Mouse (Mus musculus): ENCODE results near the gene Gmppa. TPM values are rescaled to one million over a fixed set of nuclear protein-coding genes. Genes with fewer than 3 reads are reported as not detected.

Gene Gmppa
- 10 to 100 TPM; 65.0 to 69.4 TPM for total RNA-seq (2021)
- long read RNA-seq, experiment 1, transcript Gmppa-201 (13 exons, 1,539 nt): major isoform, 5 of 24 reads
- long read RNA-seq, experiment 1, partial matches to known transcripts: 5 of 24 reads
- long read RNA-seq, experiment 1, other reads (novel, unspliced or antisense): 13 of 24 reads
- long read RNA-seq, experiment 2, partial matches to known transcripts: 9 of 23 reads
- long read RNA-seq, experiment 2, other reads (novel, unspliced or antisense): 8 of 23 reads

- peak within 1 kb of the TSS; percentile 85 for H3K27ac ChIP-seq
- TF ChIP-seq CTCF (IDR thresholded peaks at IDR 0.05): no peak
- intact Hi-C loops (cut with DNase I): no loop called here
Observed at GRCm38 (mm10) chr1:75435475-75436328, at the start of gene Gmppa. Gmppa (plus strand) TSS chr1:75435930.

GRCm38 (mm10) chr1:75386149-75386548, 49.6 kb upstream of the Gmppa start:
- no peak for TF ChIP-seq CTCF (IDR thresholded peaks at IDR 0.05)
- peak in 1 of 2 experiments; percentile 44 for DNase-seq (ENCODE audit: extremely low spot score in 1 of 2, low spot score in 2 of 2)
- Histone ChIP-seq H3K4me3 (peak overlapping the region; percentile 45), H3K27ac (peak overlapping the region; percentile 96)
- intact Hi-C loops (cut with DNase I): loop anchor here (5.0 kb wide), 2 partner anchors 44 to 91 kb away; partner anchors contain the start of genes Chpf and Tmem198

More at GRCm38 (mm10) chr1:75435475-75436328, at the start of gene Gmppa:
- DNase-seq (ENCODE audit: extremely low spot score in 1 of 2, low spot score in 2 of 2): peak; percentile 75 to 82
- peak within 1 kb of the TSS; percentile 73 for H3K4me3 ChIP-seq

- Histone ChIP-seq H3K4me3 (peak overlapping the region; percentile 45), H3K27ac (peak overlapping the region; percentile 96)
- intact Hi-C loops (cut with DNase I): loop anchor here (5.0 kb wide), 2 partner anchors 45 to 90 kb away; partner anchors contain the start of genes Chpf and Tmem198
- DNase-seq (ENCODE audit: extremely low spot score in 1 of 2, low spot score in 2 of 2): no peak
- no peak for TF ChIP-seq CTCF (IDR thresholded peaks at IDR 0.05)
Observed at GRCm38 (mm10) chr1:75387469-75387928, 48.2 kb upstream of the Gmppa start.

GRCm38 (mm10) chr1:75387929-75388897, 47.5 kb upstream of the Gmppa start:
- Histone ChIP-seq H3K4me3 (peak overlapping the region; percentile 45), H3K27ac (peak overlapping the region; percentile 96)
- peak in 1 of 2 experiments; percentile 30 for DNase-seq (ENCODE audit: extremely low spot score in 1 of 2, low spot score in 2 of 2)
- no peak; the same call in none of the 2 replicates for TF ChIP-seq CTCF (IDR thresholded peaks at IDR 0.05)
- intact Hi-C loops (cut with DNase I): loop anchor here (5.0 kb wide), 2 partner anchors 46 to 89 kb away; partner anchors contain the start of genes Chpf and Tmem198

- H3K4me3 ChIP-seq: peak overlapping the region; percentile 45
- intact Hi-C loops (cut with DNase I): loop anchor here (5.0 kb wide), 2 partner anchors 47 to 88 kb away; partner anchors contain the start of genes Chpf and Tmem198
- TF ChIP-seq CTCF (IDR thresholded peaks at IDR 0.05): no peak
- peak overlapping the region; percentile 96; the same call in 1 of the 2 replicates for H3K27ac ChIP-seq
- no peak for DNase-seq (ENCODE audit: extremely low spot score in 1 of 2, low spot score in 2 of 2)
Observed at GRCm38 (mm10) chr1:75388898-75389515, 46.7 kb upstream of the Gmppa start.

GRCm38 (mm10) chr1:75393139-75393538, 42.6 kb upstream of the Gmppa start:
- intact Hi-C loops (cut with DNase I): no loop called here
- H3K4me3 ChIP-seq: no peak overlapping the region
- no peak for TF ChIP-seq CTCF (IDR thresholded peaks at IDR 0.05)
- peak overlapping the region; percentile 69 for H3K27ac ChIP-seq
- peak in 1 of 2 experiments; percentile 64 for DNase-seq (ENCODE audit: extremely low spot score in 1 of 2, low spot score in 2 of 2)

- intact Hi-C loops (cut with DNase I): no loop called here
- no peak for TF ChIP-seq CTCF (IDR thresholded peaks at IDR 0.05)
- DNase-seq (ENCODE audit: extremely low spot score in 1 of 2, low spot score in 2 of 2): no peak
- H3K27ac ChIP-seq: peak overlapping the region; percentile 69; the same call in 1 of the 2 replicates
- H3K4me3 ChIP-seq: no peak overlapping the region
Observed at GRCm38 (mm10) chr1:75393846-75394245, 41.9 kb upstream of the Gmppa start.

GRCm38 (mm10) chr1:75398761-75399402, 36.8 kb upstream of the Gmppa start:
- intact Hi-C loops (cut with DNase I): no loop called here
- DNase-seq (ENCODE audit: extremely low spot score in 1 of 2, low spot score in 2 of 2): peak in 1 of 2 experiments; percentile 40
- H3K27ac ChIP-seq: peak overlapping the region; percentile 36; the same call in 1 of the 2 replicates
- peak; percentile 64 for TF ChIP-seq CTCF (IDR thresholded peaks at IDR 0.05)
- no peak overlapping the region for H3K4me3 ChIP-seq

GRCm38 (mm10) chr1:75399755-75400492, 35.8 kb upstream of the Gmppa start:
- peak in 1 of 2 experiments; percentile 35 for DNase-seq (ENCODE audit: extremely low spot score in 1 of 2, low spot score in 2 of 2)
- intact Hi-C loops (cut with DNase I): no loop called here
- Histone ChIP-seq H3K4me3 (peak overlapping the region; percentile 7; the same call in 1 of the 2 replicates), H3K27ac (peak overlapping the region; percentile 36; the same call in 1 of the 2 replicates)
- no peak for TF ChIP-seq CTCF (IDR thresholded peaks at IDR 0.05)

All from left cerebral cortex, adult 2 months (tissue).